In the genomic region with DNA sequence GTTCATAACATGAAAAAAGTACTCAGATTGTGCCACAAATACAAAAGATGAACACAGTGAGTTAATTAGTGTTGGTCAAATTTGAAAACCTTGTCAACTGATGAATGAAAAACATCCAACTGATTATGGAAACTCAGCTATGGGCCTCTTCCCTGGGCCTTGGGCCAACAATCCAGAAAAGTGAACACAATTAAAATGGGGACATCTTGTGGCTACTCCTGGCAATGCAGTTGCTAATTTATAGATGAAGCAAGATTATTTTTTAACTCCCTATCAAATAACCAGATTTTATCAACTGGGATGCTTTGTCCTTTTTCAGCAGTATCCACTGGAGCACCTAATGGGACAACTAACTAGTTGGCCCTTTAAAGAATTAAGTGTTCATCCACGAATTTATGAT, we compare ENCODE assay signal across 29 mouse cellular contexts. TPM values are rescaled to one million over a fixed set of nuclear protein-coding genes. Genes with fewer than 3 reads are reported as not detected.
DNase-seq lines count a peak whose midpoint lies in the region; ATAC-seq and TF ChIP-seq lines count a peak whose summit lies in the region.
"Had no signal": no experiment of that assay in that cellular context is flagged by ENCODE, and none has a peak within 500 bp of the region (broad histone marks: within the 10 kb centered on the region; RNA-seq: fewer than 3 reads in every experiment).

No protein-coding gene starts in this region.

- DNase-seq in kidney, adult 2 months, result peak; percentile 23
- DNase-seq in kidney, postnatal 10 days, result no peak
- DNase-seq in 3T3-L1 (ENCODE audit: low read depth, low spot score) (peak; percentile 63), CH12.LX (ENCODE audit: extremely low read depth) (peak; percentile 3), R1 (ENCODE audit: low read depth, low spot score) (peak; percentile 35)
- DNase-seq in cerebellum, postnatal 4 days (ENCODE audit: low spot score in 2 of 2), result no peak
- DNase-seq: cerebellum, adult 11 months; forebrain, postnatal 0 days; heart, postnatal 10 days; lung, postnatal 14 days; thymus, adult 2 months had no signal

- in situ Hi-C loops in CH12.LX (cut with MboI; ENCODE audit: low pct_ligation_motif_present, low pct_unique_long_range_greater_than_20kb, low sequenced_read_pairs), result no loop called here

- H3K36me3 ChIP-seq in kidney, adult 2 months (ENCODE audit: control insufficient read depth, insufficient read depth, low read length), result no peaks in the 10 kb centered on the region
- H3K36me3 ChIP-seq in CH12.LX (replicated peaks in 1 of 2; ENCODE audit: control insufficient read depth in 1 of 2, insufficient read depth in 1 of 2, low read length in 1 of 2), result no peaks in the 10 kb centered on the region
- H3K36me3 ChIP-seq: hindbrain, embryonic 12.5 days; kidney, embryonic 15.5 days; midbrain, embryonic 13.5 days; neural tube, embryonic 12.5 days had no signal

- TF ChIP-seq RAD21 in CH12.LX (IDR thresholded peaks at IDR 0.05; ENCODE audit: low read depth, low read length), result peak; percentile 19

- ATAC-seq in frontal cortex, adult (ENCODE audit: low TSS enrichment), result no peak
- ATAC-seq: CD4-positive, CD25-positive, alpha-beta regulatory T cell, adult 4 months; forebrain, postnatal 0 days; midbrain, embryonic 13.5 days had no signal

- H3K4me3 ChIP-seq in kidney, adult 2 months (ENCODE audit: insufficient read depth, low read depth, low read length), result no peak overlapping the region
- no peak overlapping the region for H3K4me3 ChIP-seq in CH12.LX (replicated peaks in 1 of 3; ENCODE audit: low read depth in 2 of 3, low read length in 2 of 3, poor library complexity in 1 of 3)
- H3K4me3 ChIP-seq: hindbrain, embryonic 12.5 days; kidney, embryonic 15.5 days; midbrain, embryonic 13.5 days; neural tube, embryonic 12.5 days had no signal

- no peaks in the 10 kb centered on the region for H3K27me3 ChIP-seq in kidney, adult 2 months (replicated peaks; ENCODE audit: control insufficient read depth, insufficient read depth, low read length)
- H3K27me3 ChIP-seq in CH12.LX (replicated peaks), result no peaks in the 10 kb centered on the region
- H3K27me3 ChIP-seq: hindbrain, embryonic 12.5 days; kidney, embryonic 15.5 days; midbrain, embryonic 13.5 days; neural tube, embryonic 12.5 days had no signal

- no peaks in the 10 kb centered on the region for H3K9me3 ChIP-seq in CH12.LX (replicated peaks; ENCODE audit: low read length)
- H3K9me3 ChIP-seq: kidney, embryonic 15.5 days had no signal

- TF ChIP-seq POLR2A in kidney, adult 2 months (IDR thresholded peaks at IDR 0.05; ENCODE audit: low read depth, low read length), result no peak
- no peak for TF ChIP-seq POLR2A in CH12.LX (IDR thresholded peaks at IDR 0.05; ENCODE audit: low read depth, low read length)

- no peaks in the 10 kb centered on the region for H3K79me2 ChIP-seq in CH12.LX (replicated peaks; ENCODE audit: control insufficient read depth, extremely low read depth, insufficient read depth, poor library complexity, severe bottlenecking)

- H3K4me1 ChIP-seq in kidney, adult 2 months (ENCODE audit: control insufficient read depth, insufficient read depth, low read length), result no peaks in the 10 kb centered on the region
- no peaks in the 10 kb centered on the region for H3K4me1 ChIP-seq in CH12.LX (ENCODE audit: control insufficient read depth in 1 of 2, insufficient read depth in 2 of 2)
- H3K4me1 ChIP-seq: hindbrain, embryonic 12.5 days; kidney, embryonic 15.5 days; midbrain, embryonic 13.5 days; neural tube, embryonic 12.5 days had no signal

- dilution Hi-C loops in CH12.LX (cut with MboI; ENCODE audit: extremely low pct_ligation_motif_present, extremely low pct_unique_long_range_greater_than_20kb, low sequenced_read_pairs), result no loop called here

- TF ChIP-seq CTCF in kidney, adult 2 months (conservative IDR thresholded peaks at IDR 0.05; ENCODE audit: insufficient read depth, insufficient read length, low read depth, low read length), result no peak
- peak in 1 of 2 experiments; percentile 28; a peak in 3 of 4 replicates for TF ChIP-seq CTCF in CH12.LX (conservative IDR thresholded peaks at IDR 0.05 in 1 of 2, IDR thresholded peaks at IDR 0.05 in 1 of 2; ENCODE audit: low read depth in 2 of 2, low read length in 2 of 2)

- TF ChIP-seq EP300 in CH12.LX (IDR thresholded peaks at IDR 0.05; ENCODE audit: low read length), result no peak

- no peak overlapping the region for H3K27ac ChIP-seq in kidney, adult 2 months (ENCODE audit: insufficient read depth, low read depth, low read length)
- H3K27ac ChIP-seq in CH12.LX (ENCODE audit: insufficient read depth, low read depth), result no peak overlapping the region
- H3K27ac ChIP-seq: hindbrain, embryonic 12.5 days; kidney, embryonic 15.5 days; midbrain, embryonic 13.5 days; neural tube, embryonic 12.5 days had no signal

- 14% methylated on average over 1 of the region's 1 CpGs for WGBS in kidney, adult 2 months

- H3K4me2 ChIP-seq in CH12.LX (ENCODE audit: insufficient read depth, low read depth, poor library complexity, severe bottlenecking), result no peak overlapping the region
- H3K4me2 ChIP-seq: heart, embryonic 11.5 days; hindbrain, embryonic 12.5 days; kidney, embryonic 15.5 days; midbrain, embryonic 13.5 days; neural tube, embryonic 12.5 days had no signal

- no peak overlapping the region for H3K9ac ChIP-seq in CH12.LX (ENCODE audit: insufficient read depth, low read depth)
- H3K9ac ChIP-seq: forebrain, postnatal 0 days; hindbrain, embryonic 12.5 days; kidney, embryonic 15.5 days; midbrain, embryonic 13.5 days; neural tube, embryonic 12.5 days had no signal

TF ChIP-seq in CH12.LX, 34 proteins besides CTCF, POLR2A, EP300 and RAD21:
- no peak for TF ChIP-seq UBTF (IDR thresholded peaks at IDR 0.05; ENCODE audit: low read depth, low read length)
- TF ChIP-seq MEF2A (IDR thresholded peaks at IDR 0.05; ENCODE audit: borderline replicate concordance, low read depth, low read length), result no peak
- TF ChIP-seq MYC (IDR thresholded peaks at IDR 0.05; ENCODE audit: low read depth, low read length), result no peak
- TF ChIP-seq JUND (conservative IDR thresholded peaks at IDR 0.05; ENCODE audit: low read depth, low read length), result no peak
- no peak for TF ChIP-seq MXI1 (IDR thresholded peaks at IDR 0.05; ENCODE audit: low read depth, low read length)
- TF ChIP-seq POLR2AphosphoS2 (IDR thresholded peaks at IDR 0.05; ENCODE audit: low read depth, low read length), result no peak
- no peak for TF ChIP-seq IRF4 (IDR thresholded peaks at IDR 0.05; ENCODE audit: low read depth, low read length)
- no peak for TF ChIP-seq GABPA (IDR thresholded peaks at IDR 0.05; ENCODE audit: insufficient replicate concordance, low read depth, low read length)
- TF ChIP-seq PAX5 (IDR thresholded peaks at IDR 0.05; ENCODE audit: low read length), result no peak
- TF ChIP-seq BHLHE40 (IDR thresholded peaks at IDR 0.05; ENCODE audit: low read depth, low read length), result no peak
- TF ChIP-seq RCOR1 (conservative IDR thresholded peaks at IDR 0.05; ENCODE audit: low read depth, low read length), result no peak
- no peak for TF ChIP-seq TBP (conservative IDR thresholded peaks at IDR 0.05; ENCODE audit: low read depth, low read length)

RNA-seq across cellular contexts. Expression of a gene that starts 37.9 kb away (rescaled TPM):
- polyA plus RNA-seq in kidney, adult 2 months (2012; rRNA removed), result not detected in 2 replicates
- total RNA-seq in CH12.LX (2012; rRNA removed), result not detected in 2 replicates
- total RNA-seq in CH12.LX (2014; rRNA removed), result not detected in 2 replicates
- polyA plus RNA-seq in CH12.LX (2012; ENCODE audit: insufficient read length, low read depth), result not detected in 2 replicates
- total RNA-seq: forebrain, postnatal 0 days; gastrocnemius, adult 18-20 months; gastrocnemius, postnatal 4 days; heart, postnatal 10 days; layer of hippocampus, postnatal 25 days; left cerebral cortex, postnatal 25 days; megakaryocyte, adult 5-6 weeks had no signal
- polyA plus RNA-seq: CD4-positive, CD25-positive, alpha-beta regulatory T cell, adult 4 months; embryonic facial prominence, embryonic 14.5 days; forebrain, postnatal 0 days; heart, embryonic 11.5 days; hindbrain, embryonic 12.5 days; kidney, embryonic 15.5 days; large intestine, adult 2 months; limb, embryonic 14.5 days; liver, embryonic 16.5 days; midbrain, embryonic 13.5 days; neural tube, embryonic 12.5 days; stomach, embryonic 14.5 days; thymus, adult 2 months; urinary bladder, adult 2 months had no signal

Comparison
In these comparisons a context has a peak if more than half of its experiments do, and no peak if none do; other contexts are left out.
1. DNase-seq: peak in kidney, adult 2 months (single experiment), 3T3-L1 (single experiment), CH12.LX (single experiment) and R1 (single experiment); none in kidney, postnatal 10 days (single experiment) and cerebellum, postnatal 4 days (0 of 2).